Mouse (Mus musculus) limb, embryonic 14.5 days (tissue): ENCODE data around the gene Aff4. TPM values are rescaled to one million over a fixed set of nuclear protein-coding genes. Genes with fewer than 3 reads are reported as not detected.
A peak's percentile ranks its signal among the peaks of the same experiment; 100 is the strongest.

ENCODE experiments used
- ATAC-seq: fragments of 200-750 bp; cut with Nextera tagmentation; 2 replicates; pipeline ENCODE4 v1.8.0; 2017; ENCODE audit warnings: low read depth, moderate number of reproducible peaks, moderate TSS enrichment; ENCODE audit not compliant: low FRiP score
- DNase-seq: peaks from one replicate; pipeline ENCODE4 v3.0.0-alpha.2; 2015; ENCODE audit warnings: low spot score
- H3K27ac ChIP-seq: fragments of 300-500 bp; sonication (generic); replicated peaks from 2 replicates; pipeline ENCODE4 v1.5.1; 2014; ENCODE audit warnings: low read depth, mild to moderate bottlenecking, low read length, moderate library complexity, mixed read lengths
- H3K27me3 ChIP-seq: fragments of 300-500 bp; sonication (generic); 2 replicates; pipeline ENCODE4 v1.6.1; 2014; ENCODE audit warnings: low read length, mixed read lengths; ENCODE audit not compliant: control insufficient read depth, insufficient read depth
- H3K36me3 ChIP-seq: fragments of 300-500 bp; sonication (generic); 2 replicates; pipeline ENCODE4 v1.6.1; 2014; ENCODE audit warnings: mild to moderate bottlenecking, low read length, moderate library complexity, mixed read lengths; ENCODE audit not compliant: control insufficient read depth, insufficient read depth
- H3K4me1 ChIP-seq: fragments of 300-500 bp; sonication (generic); 2 replicates; pipeline ENCODE4 v1.6.1; 2014; ENCODE audit warnings: antibody characterized with exemption, low read length, mixed read lengths; ENCODE audit not compliant: control insufficient read depth, insufficient read depth
- H3K4me2 ChIP-seq: fragments of 300-500 bp; sonication (generic); replicated peaks from 2 replicates; pipeline ENCODE4 v1.6.1; 2014; ENCODE audit warnings: low read depth, mild to moderate bottlenecking, low read length, moderate library complexity; ENCODE audit not compliant: severe bottlenecking
- H3K4me3 ChIP-seq: fragments of 300-500 bp; sonication (generic); replicated peaks from 2 replicates; pipeline ENCODE4 v1.5.1; 2014; ENCODE audit warnings: low read length
- H3K9ac ChIP-seq: fragments of 300-500 bp; sonication (generic); 2 replicates; pipeline ENCODE4 v1.6.1; 2014; ENCODE audit warnings: mild to moderate bottlenecking, low read depth, low read length, moderate library complexity; ENCODE audit not compliant: severe bottlenecking
- H3K9me3 ChIP-seq: fragments of 300-500 bp; sonication (generic); 2 replicates; pipeline ENCODE4 v1.6.1; 2016; ENCODE audit warnings: low read length; ENCODE audit not compliant: control insufficient read depth
- POLR2A ChIP-seq: fragments of 200-500 bp; IDR thresholded peaks from 2 replicates; pipeline ENCODE4 v1.8.0; 2012; ENCODE audit warnings: inconsistent platforms, mild to moderate bottlenecking, moderate library complexity, borderline replicate concordance; ENCODE audit not compliant: insufficient read depth, insufficient read length; ENCODE audit errors: extremely low read depth
- whole genome bisulfite sequencing: fragments of 180-500 bp; shearing (Covaris S2); extraction: QIAGEN DNeasy Blood & Tissue Kit; methylation state at CpG from one replicate; pipeline ENCODE4 v1.1.7; 2014; 5-methylcytosine and 5-hydroxymethylcytosine counted together
- polyA plus RNA-seq, 2 experiments: library from polyadenylated mRNA; depleted of rRNA in 1 of 2; stranded (reverse) in 1 of 2; unstranded in 1 of 2; fragments of >200 nt; fragmentation: Nextera tagmentation in 1 of 2; extraction: Ambion mirVana in 1 of 2; gene quantifications; 2 replicates each; pipeline versions ENCODE4 v1.2.1 to v1.2.3; 2012 to 2014

Aff4 gene
- polyA plus RNA-seq, 2 experiments = 34.3 to 60.6 TPM

DNA sequence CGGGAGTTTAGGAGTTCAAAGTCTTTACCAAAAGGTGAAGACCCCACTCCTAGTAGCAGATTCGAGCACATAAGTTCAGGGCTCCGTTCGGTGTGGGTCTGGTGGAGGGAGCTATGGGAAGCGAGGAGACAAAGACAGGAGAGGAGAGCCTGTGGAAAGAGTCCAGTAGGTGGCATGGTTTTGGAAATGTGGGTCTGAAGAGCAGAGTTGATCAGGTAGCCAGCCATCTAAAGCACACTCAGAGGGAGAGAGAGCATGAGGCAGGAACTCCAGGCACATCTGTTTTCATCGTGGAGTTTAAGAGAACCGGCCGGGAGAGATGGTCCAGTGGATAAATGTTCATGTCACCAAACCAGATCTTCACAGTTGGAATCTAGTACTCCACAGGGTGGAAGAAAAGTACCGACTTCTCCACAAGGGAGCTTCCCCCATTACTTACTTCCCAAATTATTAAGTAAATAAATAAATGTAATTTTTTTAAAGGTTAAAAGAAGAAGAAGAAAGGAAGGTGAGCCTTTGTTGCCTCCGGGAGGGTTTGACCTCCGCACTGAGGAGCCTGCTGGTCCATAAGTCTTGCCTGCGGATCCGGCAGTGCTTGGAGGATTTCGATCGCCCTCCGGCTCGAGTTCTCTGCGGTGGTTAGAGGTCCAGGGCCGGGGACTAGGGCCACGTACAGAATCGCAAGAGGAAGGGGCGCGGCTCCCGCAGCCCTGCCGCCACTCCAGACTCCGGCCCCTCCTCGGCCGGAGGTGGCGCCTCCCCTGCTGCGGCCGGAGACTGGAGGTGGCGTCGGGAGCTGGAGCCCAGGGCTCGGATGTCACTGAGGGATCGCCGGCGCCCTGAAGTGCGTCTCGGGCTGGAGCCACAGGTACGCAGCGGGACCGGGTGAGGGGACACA lies 106.1 kb downstream of the Aff4 start, which contains the start of the genes Gm10447 and Shroom1:
Gene Gm10447 (minus strand): TSS at position 637 of the 898 bp plus-strand sequence.
Gene Shroom1 (plus strand): TSS at position 732 of the 898 bp plus-strand sequence.
- Histone ChIP-seq H3K4me1 (peaks cover 7% of the 10 kb centered on the region; the same call in 1 of the 2 replicates), H3K27ac (no peak within 1 kb of the TSS; the same call in 1 of the 2 replicates), H3K4me2 (peak within 1 kb of the TSS; percentile 87), H3K27me3 (no peaks in the 10 kb centered on the region), H3K9ac (peak within 1 kb of the TSS; percentile 68), H3K9me3 (no peaks in the 10 kb centered on the region), H3K36me3 (no peaks in the 10 kb centered on the region), H3K4me3 (peak within 1 kb of the TSS; percentile 51)
- WGBS = 2% methylated on average over 32 of the region's 42 CpGs
- DNase-seq (peak; percentile 61), ATAC-seq (peak; percentile 92)
- TF ChIP-seq POLR2A = peak; percentile 56; the same call in 1 of the 2 replicates

DNA sequence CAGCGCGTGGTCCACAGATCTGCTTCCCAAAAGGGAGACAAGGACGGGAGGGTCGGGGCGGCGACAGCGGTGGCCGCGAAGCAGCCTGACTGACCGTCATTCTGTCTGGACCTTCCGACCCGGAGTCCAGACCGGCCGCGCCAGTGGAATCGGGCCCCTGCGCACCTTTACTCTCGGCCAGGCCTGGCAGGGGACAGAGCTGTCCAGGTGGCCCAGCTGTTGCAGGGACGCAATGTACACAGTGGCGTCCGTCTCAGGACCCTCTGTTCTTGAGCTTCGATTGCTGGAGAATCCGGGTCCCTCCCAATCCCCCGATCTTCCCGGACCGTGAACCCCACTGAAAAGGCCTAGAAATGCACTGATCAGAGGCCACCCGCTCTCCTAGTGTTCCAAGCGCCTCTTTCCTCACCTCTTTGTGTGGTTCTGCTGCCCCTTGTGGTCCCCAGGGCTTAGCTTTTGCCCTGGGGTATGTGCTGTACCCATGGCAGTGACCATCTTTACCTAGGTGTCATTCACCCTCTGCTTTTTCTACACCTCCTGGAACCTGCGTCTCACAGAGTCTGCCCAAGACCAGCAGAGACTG lies 106.8 kb downstream of the Aff4 start:
- H3K27ac ChIP-seq = no peak overlapping the region
- WGBS = 7% methylated on average over 23 of the region's 29 CpGs
- H3K4me3 ChIP-seq = peak overlapping the region; percentile 51
- peak overlapping the region; percentile 68 for H3K9ac ChIP-seq
- H3K4me1 ChIP-seq = peaks cover 7% of the 10 kb centered on the region; the same call in 1 of the 2 replicates
- H3K27me3 ChIP-seq = peaks cover 6% of the 10 kb centered on the region
- no peaks in the 10 kb centered on the region for H3K9me3 ChIP-seq
- DNase-seq = no peak
- H3K4me2 ChIP-seq = peak overlapping the region; percentile 87
- no peak; the same call in 1 of the 2 replicates for ATAC-seq
- no peaks in the 10 kb centered on the region for H3K36me3 ChIP-seq
- no peak for TF ChIP-seq POLR2A

DNA sequence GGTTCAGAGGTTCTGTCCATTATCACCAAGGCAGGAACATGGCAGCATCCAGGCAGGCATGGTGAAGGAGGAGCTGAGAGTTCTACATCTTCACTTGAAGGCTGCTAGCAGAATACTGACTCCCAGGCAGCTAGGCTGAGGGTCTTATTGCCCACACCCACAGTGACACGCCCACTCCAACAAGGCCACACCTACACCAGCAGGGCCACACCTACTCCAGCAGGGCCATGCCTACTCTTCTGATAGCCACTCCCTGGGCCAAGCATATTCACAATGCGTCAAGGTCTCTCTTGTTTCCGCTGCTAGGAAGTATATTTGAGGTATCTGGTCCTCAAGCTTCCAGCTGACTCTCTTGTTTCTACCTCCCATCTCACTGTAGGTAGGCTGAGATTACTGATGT lies 108.4 kb downstream of the Aff4 start:
- ATAC-seq = no peak
- no peak for TF ChIP-seq POLR2A
- H3K27ac ChIP-seq = no peak overlapping the region
- peaks cover 21% of the 10 kb centered on the region for H3K27me3 ChIP-seq
- DNase-seq = no peak
- no peaks in the 10 kb centered on the region for H3K36me3 ChIP-seq
- no peak overlapping the region for H3K4me3 ChIP-seq
- no peak overlapping the region for H3K9ac ChIP-seq
- WGBS = 64% methylated on average over 3 of the region's 3 CpGs
- peaks cover 12% of the 10 kb centered on the region for H3K4me1 ChIP-seq
- H3K9me3 ChIP-seq = no peaks in the 10 kb centered on the region
- H3K4me2 ChIP-seq = no peak overlapping the region

- peaks cover 33% of the 10 kb centered on the region for H3K27me3 ChIP-seq
- WGBS = 83% methylated on average over 3 of the region's 3 CpGs
Measured at GRCm38 (mm10) chr11:53460192-53460591, 109.6 kb downstream of the Aff4 start.

GRCm38 (mm10) chr11:53461727-53462126 lies 111.1 kb downstream of the Aff4 start:
- H3K9ac ChIP-seq = no peak overlapping the region
- H3K27me3 ChIP-seq = peaks cover 47% of the 10 kb centered on the region
- DNase-seq (no peak), ATAC-seq (no peak)
- no peak overlapping the region for H3K27ac ChIP-seq
- no peaks in the 10 kb centered on the region for H3K9me3 ChIP-seq
- peaks cover 8% of the 10 kb centered on the region; the same call in 1 of the 2 replicates for H3K36me3 ChIP-seq
- H3K4me2 ChIP-seq = no peak overlapping the region
- peaks cover 17% of the 10 kb centered on the region for H3K4me1 ChIP-seq
- H3K4me3 ChIP-seq = no peak overlapping the region
- WGBS = 31% methylated on average over 5 of the region's 5 CpGs
- no peak for TF ChIP-seq POLR2A

More at GRCm38 (mm10) chr11:53460192-53460591, 109.6 kb downstream of the Aff4 start:
- ATAC-seq = no peak
- no peak for TF ChIP-seq POLR2A
- no peak overlapping the region for H3K27ac ChIP-seq
- H3K9ac ChIP-seq = no peak overlapping the region
- no peak overlapping the region for H3K4me2 ChIP-seq
- no peak for DNase-seq
- peaks cover 8% of the 10 kb centered on the region; the same call in 1 of the 2 replicates for H3K36me3 ChIP-seq
- no peak overlapping the region for H3K4me3 ChIP-seq
- peaks cover 12% of the 10 kb centered on the region for H3K4me1 ChIP-seq
- no peaks in the 10 kb centered on the region for H3K9me3 ChIP-seq
